Mouse (Mus musculus) midbrain, embryonic 16.5 days (tissue): ENCODE data around the gene Cep250. TPM values are rescaled to one million over a fixed set of nuclear protein-coding genes. Genes with fewer than 3 reads are reported as not detected.

Source experiments
- ATAC-seq: fragments of 200-750 bp; cut with Nextera tagmentation; 2 replicates; pipeline ENCODE4 v1.8.0; 2017; ENCODE audit warnings: moderate TSS enrichment
- H3K27ac ChIP-seq: fragments of 300-500 bp; sonication (generic); 2 replicates; pipeline ENCODE4 v1.5.1; 2014; ENCODE audit warnings: mild to moderate bottlenecking, low read length, mixed read lengths
- H3K27me3 ChIP-seq: fragments of 300-500 bp; sonication (generic); 2 replicates; pipeline ENCODE4 v1.6.1; 2014; ENCODE audit warnings: low read depth, low read length, mixed read lengths; ENCODE audit not compliant: control insufficient read depth, insufficient read depth
- H3K36me3 ChIP-seq: fragments of 300-500 bp; sonication (generic); 2 replicates; pipeline ENCODE4 v1.6.1; 2014; ENCODE audit warnings: mild to moderate bottlenecking, low read length, moderate library complexity, mixed read lengths; ENCODE audit not compliant: control insufficient read depth, insufficient read depth
- H3K4me1 ChIP-seq: fragments of 300-500 bp; sonication (generic); 2 replicates; pipeline ENCODE4 v1.6.1; 2014; ENCODE audit warnings: mild to moderate bottlenecking, low read length, mixed read lengths; ENCODE audit not compliant: control insufficient read depth, insufficient read depth
- H3K4me2 ChIP-seq: fragments of 300-500 bp; sonication (generic); 2 replicates; pipeline ENCODE4 v1.6.1; 2014; ENCODE audit warnings: mild to moderate bottlenecking, low read length, mixed read lengths
- H3K4me3 ChIP-seq: fragments of 300-500 bp; sonication (generic); 2 replicates; pipeline ENCODE4 v1.5.1; 2014; ENCODE audit warnings: low read depth, mild to moderate bottlenecking, low read length, moderate library complexity, mixed read lengths
- H3K9ac ChIP-seq: fragments of 300-500 bp; sonication (generic); 2 replicates; pipeline ENCODE4 v1.6.1; 2014; ENCODE audit warnings: low read depth, low read length, mixed read lengths
- H3K9me3 ChIP-seq: fragments of 300-500 bp; sonication (generic); replicated peaks from 2 replicates; pipeline ENCODE4 v1.6.1; 2014; ENCODE audit warnings: mild to moderate bottlenecking, low read length, mixed read lengths; ENCODE audit not compliant: control insufficient read depth, poor library complexity, severe bottlenecking
- WGBS: fragments of 180-500 bp; shearing (Covaris S2); extraction: QIAGEN DNeasy Blood & Tissue Kit; methylation state at CpG from one replicate; pipeline ENCODE4 v1.1.7; 2014; 5-methylcytosine and 5-hydroxymethylcytosine counted together
- polyA plus RNA-seq: library from polyadenylated mRNA; unstranded; fragments of >200 nt; fragmentation: Nextera tagmentation; extraction: Ambion mirVana; gene quantifications from 2 replicates; pipeline ENCODE4 v1.2.1, GENCODE M21; 2015

The Cep250 gene
- polyA plus RNA-seq, 1 experiment from 2014 or later, result 13.3 TPM

- H3K27me3 ChIP-seq, result no peaks in the 10 kb centered on the region
- H3K36me3 ChIP-seq, result no peaks in the 10 kb centered on the region
- no peak overlapping the region for H3K9ac ChIP-seq
- H3K4me2 ChIP-seq, result no peak overlapping the region
- H3K4me1 ChIP-seq, result peaks cover 11% of the 10 kb centered on the region
- H3K9me3 ChIP-seq, result no peaks in the 10 kb centered on the region
- no peak for ATAC-seq
- no peak overlapping the region for H3K27ac ChIP-seq
- no peak overlapping the region for H3K4me3 ChIP-seq
- 91% methylated on average over 40 of the region's 40 CpGs for WGBS
Measured at GRCm38 (mm10) chr2:155941697-155942442, 14.4 kb upstream of the Cep250 start.

- ATAC-seq, result no peak
- H3K4me1 ChIP-seq, result peaks cover 11% of the 10 kb centered on the region
- H3K36me3 ChIP-seq, result no peaks in the 10 kb centered on the region
- WGBS, result 4% methylated on average over 8 of the region's 8 CpGs
- no peaks in the 10 kb centered on the region for H3K27me3 ChIP-seq
- no peaks in the 10 kb centered on the region for H3K9me3 ChIP-seq
- peak overlapping the region; percentile 27 for H3K4me2 ChIP-seq
- no peak overlapping the region for H3K4me3 ChIP-seq
- 0 out of 2 replicates have a peak overlapping the region, but pooled peaks have one; percentile 3 for H3K9ac ChIP-seq
- H3K27ac ChIP-seq, result no peak overlapping the region
Measured at GRCm38 (mm10) chr2:155943463-155943862, 12.8 kb upstream of the Cep250 start.

GRCm38 (mm10) chr2:155944685-155945084 is 11.6 kb upstream of the Cep250 start:
- H3K36me3 ChIP-seq, result no peaks in the 10 kb centered on the region
- peaks cover 11% of the 10 kb centered on the region for H3K4me1 ChIP-seq
- H3K27me3 ChIP-seq, result no peaks in the 10 kb centered on the region
- peak overlapping the region; percentile 15 for H3K4me2 ChIP-seq
- no peaks in the 10 kb centered on the region for H3K9me3 ChIP-seq
- no peak overlapping the region for H3K27ac ChIP-seq
- no peak overlapping the region for H3K4me3 ChIP-seq
- H3K9ac ChIP-seq, result peak overlapping the region; percentile 23; the same call in 1 of the 2 replicates
- WGBS, result 80% methylated on average over 4 of the region's 4 CpGs
- ATAC-seq, result no peak

- Histone ChIP-seq H3K4me3 (no peak within 1 kb of the TSS), H3K9me3 (no peaks in the 10 kb centered on the region), H3K36me3 (no peaks in the 10 kb centered on the region), H3K27ac (no peak within 1 kb of the TSS), H3K4me2 (peak within 1 kb of the TSS; percentile 15), H3K9ac (peak within 1 kb of the TSS; percentile 23; the same call in 1 of the 2 replicates), H3K27me3 (no peaks in the 10 kb centered on the region), H3K4me1 (peaks cover 11% of the 10 kb centered on the region)
- WGBS, result 34% methylated on average over 13 of the region's 13 CpGs
- no peak for ATAC-seq
Measured at GRCm38 (mm10) chr2:155945124-155945523, 11.1 kb upstream of the Cep250 start, which contains the start of gene Gdf5. Gene Gdf5, minus strand, starts transcription at chr2:155945367.

GRCm38 (mm10) chr2:155945580-155945979 is 10.7 kb upstream of the Cep250 start:
- Histone ChIP-seq H3K4me1 (peaks cover 11% of the 10 kb centered on the region), H3K36me3 (no peaks in the 10 kb centered on the region), H3K27me3 (no peaks in the 10 kb centered on the region), H3K27ac (no peak overlapping the region), H3K4me2 (no peak overlapping the region), H3K9ac (no peak overlapping the region), H3K4me3 (no peak overlapping the region), H3K9me3 (no peaks in the 10 kb centered on the region)
- 45% methylated on average over 5 of the region's 5 CpGs for WGBS
- ATAC-seq, result no peak

GRCm38 (mm10) chr2:155946069-155946468 is 10.2 kb upstream of the Cep250 start:
- H3K4me3 ChIP-seq, result no peak overlapping the region
- no peaks in the 10 kb centered on the region for H3K9me3 ChIP-seq
- H3K9ac ChIP-seq, result no peak overlapping the region
- H3K4me2 ChIP-seq, result no peak overlapping the region
- H3K27me3 ChIP-seq, result no peaks in the 10 kb centered on the region
- 2% methylated on average over 7 of the region's 7 CpGs for WGBS
- no peaks in the 10 kb centered on the region for H3K36me3 ChIP-seq
- peaks cover 11% of the 10 kb centered on the region for H3K4me1 ChIP-seq
- ATAC-seq, result no peak
- H3K27ac ChIP-seq, result no peak overlapping the region

GRCm38 (mm10) chr2:155946499-155946898 is 9.8 kb upstream of the Cep250 start:
- H3K36me3 ChIP-seq, result no peaks in the 10 kb centered on the region
- peaks cover 11% of the 10 kb centered on the region for H3K4me1 ChIP-seq
- no peak overlapping the region for H3K4me3 ChIP-seq
- ATAC-seq, result no peak
- no peak overlapping the region for H3K4me2 ChIP-seq
- H3K27me3 ChIP-seq, result no peaks in the 10 kb centered on the region
- H3K9ac ChIP-seq, result no peak overlapping the region
- WGBS, result 4% methylated on average over 4 of the region's 4 CpGs
- H3K27ac ChIP-seq, result no peak overlapping the region
- no peaks in the 10 kb centered on the region for H3K9me3 ChIP-seq

- Histone ChIP-seq H3K27me3 (no peaks in the 10 kb centered on the region), H3K9ac (no peak overlapping the region), H3K36me3 (no peaks in the 10 kb centered on the region), H3K27ac (no peak overlapping the region), H3K4me1 (peaks cover 11% of the 10 kb centered on the region), H3K9me3 (no peaks in the 10 kb centered on the region), H3K4me3 (no peak overlapping the region), H3K4me2 (no peak overlapping the region)
- no peak for ATAC-seq
- WGBS, result 64% methylated on average over 5 of the region's 5 CpGs
Measured at GRCm38 (mm10) chr2:155947390-155948002, 8.8 kb upstream of the Cep250 start.

GRCm38 (mm10) chr2:155949362-155949761 is 6.9 kb upstream of the Cep250 start:
- WGBS, result 28% methylated on average over 6 of the region's 6 CpGs
- H3K4me3 ChIP-seq, result no peak overlapping the region
- H3K27ac ChIP-seq, result no peak overlapping the region
- H3K27me3 ChIP-seq, result no peaks in the 10 kb centered on the region
- no peak overlapping the region for H3K9ac ChIP-seq
- 0 out of 2 replicates have a peak, but pooled peaks cover 4% of the 10 kb centered on the region for H3K4me1 ChIP-seq
- ATAC-seq, result no peak
- no peaks in the 10 kb centered on the region for H3K36me3 ChIP-seq
- no peaks in the 10 kb centered on the region for H3K9me3 ChIP-seq
- no peak overlapping the region for H3K4me2 ChIP-seq
